Mouse (Mus musculus): ENCODE results near the gene Adgrl2.

The Adgrl2 gene

GRCm38 (mm10) chr3:148885184-148885583 is 105.2 kb downstream of the Adgrl2 start:
- no peak for DNase-seq (ENCODE audit: low spot score)

GRCm38 (mm10) chr3:148881431-148881830 is 108.9 kb downstream of the Adgrl2 start:
- no peak for DNase-seq (ENCODE audit: low spot score)

GRCm38 (mm10) chr3:148872563-148872962 is 117.8 kb downstream of the Adgrl2 start:
- DNase-seq (ENCODE audit: low spot score): no peak

GRCm38 (mm10) chr3:148871792-148872464 is 118.4 kb downstream of the Adgrl2 start:
- DNase-seq (ENCODE audit: low spot score): no peak

- no peak for DNase-seq (ENCODE audit: low spot score)
These were observed 122.7 kb downstream of the Adgrl2 start for GRCm38 (mm10) chr3:148867618-148868017.

- no peak for DNase-seq (ENCODE audit: low spot score)
These were observed 123.7 kb downstream of the Adgrl2 start for GRCm38 (mm10) chr3:148866633-148867032.

- DNase-seq (ENCODE audit: low spot score): no peak
These were observed 124.3 kb downstream of the Adgrl2 start for GRCm38 (mm10) chr3:148866053-148866452.

- DNase-seq (ENCODE audit: low spot score): no peak
These were observed 125.1 kb downstream of the Adgrl2 start for GRCm38 (mm10) chr3:148865234-148865633.

- no peak for DNase-seq (ENCODE audit: low spot score)
These were observed 128.5 kb downstream of the Adgrl2 start for GRCm38 (mm10) chr3:148861860-148862259.

GRCm38 (mm10) chr3:148854306-148854910 is 135.9 kb downstream of the Adgrl2 start:
- DNase-seq (ENCODE audit: low spot score): no peak

GRCm38 (mm10) chr3:148853372-148853771 is 137.0 kb downstream of the Adgrl2 start:
- DNase-seq (ENCODE audit: low spot score): no peak

GRCm38 (mm10) chr3:148852556-148852955 is 137.8 kb downstream of the Adgrl2 start:
- DNase-seq (ENCODE audit: low spot score): no peak

- no peak for DNase-seq (ENCODE audit: low spot score)
These were observed 139.5 kb downstream of the Adgrl2 start for GRCm38 (mm10) chr3:148850821-148851220.

GRCm38 (mm10) chr3:148848366-148848765 is 142.0 kb downstream of the Adgrl2 start:
- DNase-seq (ENCODE audit: low spot score): no peak

- DNase-seq (ENCODE audit: low spot score): no peak
These were observed 146.2 kb downstream of the Adgrl2 start for GRCm38 (mm10) chr3:148844182-148844581.

GRCm38 (mm10) chr3:148842533-148842932 is 147.8 kb downstream of the Adgrl2 start:
- no peak for DNase-seq (ENCODE audit: low spot score)

GRCm38 (mm10) chr3:148838835-148839296 is 151.5 kb downstream of the Adgrl2 start:
- DNase-seq (ENCODE audit: low spot score): no peak

GRCm38 (mm10) chr3:148838095-148838834 is 152.1 kb downstream of the Adgrl2 start:
- no peak for DNase-seq (ENCODE audit: low spot score)

GRCm38 (mm10) chr3:148835136-148835535 is 155.2 kb downstream of the Adgrl2 start:
- no peak for DNase-seq (ENCODE audit: low spot score)

- no peak for DNase-seq (ENCODE audit: low spot score)
These were observed 157.1 kb downstream of the Adgrl2 start for GRCm38 (mm10) chr3:148833070-148833769.

GRCm38 (mm10) chr3:148832001-148832400 is 158.4 kb downstream of the Adgrl2 start:
- no peak for DNase-seq (ENCODE audit: low spot score)

GRCm38 (mm10) chr3:148828519-148828918 is 161.8 kb downstream of the Adgrl2 start:
- no peak for DNase-seq (ENCODE audit: low spot score)

All from urinary bladder, postnatal 10 days (tissue).